Mouse (Mus musculus) G1E (cell line): ENCODE measurements around the gene 6030468B19Rik. TPM values are rescaled to one million over a fixed set of nuclear protein-coding genes. Genes with fewer than 3 reads are reported as not detected.
A peak's percentile ranks its signal among the peaks of the same experiment; 100 is the strongest.

ENCODE experiments used
- ATAC-seq: 2 replicates; pipeline ENCODE4 v1.8.0; 2016; ENCODE audit warnings: mild to moderate bottlenecking; ENCODE audit not compliant: insufficient number of reproducible peaks, poor library complexity, low FRiP score, severe bottlenecking; ENCODE audit errors: extremely low read depth
- DNase-seq: peaks from one replicate; pipeline ENCODE4 v3.0.0; 2012; ENCODE audit warnings: low spot score
- H3K27me3 ChIP-seq: 2 replicates; pipeline ENCODE4 v1.6.1; 2012; ENCODE audit warnings: mild to moderate bottlenecking, low read length, inconsistent platforms; ENCODE audit not compliant: insufficient read depth
- H3K36me3 ChIP-seq: replicated peaks from 2 replicates; pipeline ENCODE3; 2012; ENCODE audit warnings: mild to moderate bottlenecking, inconsistent platforms
- H3K4me1 ChIP-seq: 2 replicates; pipeline ENCODE4 v1.6.1; 2012; ENCODE audit warnings: low read depth, low read length, inconsistent platforms, mixed read lengths; ENCODE audit not compliant: insufficient read depth
- H3K4me3 ChIP-seq: 2 replicates; pipeline ENCODE4 v1.5.1; 2012; ENCODE audit warnings: low read depth, mild to moderate bottlenecking, inconsistent platforms, low read length, moderate library complexity, mixed read lengths
- H3K9me3 ChIP-seq: replicated peaks from 2 replicates; pipeline ENCODE4 v1.6.1; 2012; ENCODE audit warnings: inconsistent platforms
- CTCF ChIP-seq: IDR thresholded peaks from 2 replicates; pipeline ENCODE4 v1.5.1; 2012; ENCODE audit warnings: low read depth, low read length, inconsistent platforms, mixed read lengths
- GATA1 ChIP-seq: IDR thresholded peaks from 2 replicates; pipeline ENCODE4 v1.6.1; 2012; ENCODE audit warnings: borderline replicate concordance, low read length, inconsistent platforms, mixed read lengths
- GATA2 ChIP-seq: IDR thresholded peaks from 2 replicates; pipeline ENCODE4 v1.6.1; 2012; ENCODE audit warnings: low read depth, low read length, inconsistent platforms, borderline replicate concordance
- POLR2AphosphoS5 ChIP-seq: IDR thresholded peaks from 2 replicates; pipeline ENCODE4 v1.6.1; 2012; ENCODE audit warnings: low read depth, low read length, inconsistent platforms; ENCODE audit not compliant: insufficient replicate concordance
- TAL1 ChIP-seq: conservative IDR thresholded peaks from 2 replicates; pipeline ENCODE4 v1.6.1; 2012; ENCODE audit warnings: low read depth, low read length, inconsistent platforms, mixed read lengths
- polyA plus RNA-seq: library from polyadenylated mRNA; stranded (reverse); fragments of >175 nt; gene quantifications from 2 replicates; pipeline ENCODE4 v1.2.3, GENCODE M21; 2012
- total RNA-seq, 2 experiments: library from RNA; stranded (forward) in 1 of 2; stranded (reverse) in 1 of 2; fragments of 200-1000 nt in 1 of 2; fragments of >200 nt in 1 of 2; fragmentation: Nextera tagmentation in 1 of 2; gene quantifications; 2 replicates each; pipeline ENCODE4 v1.2.3; 2014 to 2017

The 6030468B19Rik gene
- total and polyA plus RNA-seq, 3 experiments: 3.3 to 20.9 (median 10.3) TPM

DNA sequence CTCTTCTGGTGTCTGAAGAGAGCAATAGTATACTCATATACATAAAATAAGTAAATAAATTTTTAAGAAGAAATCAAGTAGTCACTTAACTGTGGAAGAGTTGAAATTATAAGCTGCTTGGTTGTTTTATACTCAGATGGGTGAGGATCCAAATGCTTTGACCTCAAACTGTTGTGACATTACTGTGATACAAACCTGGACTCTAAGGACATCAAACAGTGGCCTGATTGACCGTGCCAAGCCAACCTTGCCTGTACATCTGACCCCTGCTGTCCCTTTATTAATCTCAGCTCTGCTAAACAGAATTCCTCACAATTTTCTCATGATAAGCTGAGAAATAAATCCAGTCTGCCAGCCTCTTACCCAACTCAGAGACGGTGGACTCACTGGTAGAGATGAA is 48.2 kb downstream of the 6030468B19Rik start:
- Histone ChIP-seq H3K36me3 (peaks cover 5% of the 10 kb centered on the region), H3K4me1 (peaks cover 23% of the 10 kb centered on the region), H3K4me3 (no peak overlapping the region), H3K27me3 (peaks cover 13% of the 10 kb centered on the region), H3K9me3 (no peaks in the 10 kb centered on the region)
- no peak for DNase-seq
- no peak for ATAC-seq
- TF ChIP-seq CTCF (no peak), POLR2AphosphoS5 (no peak), TAL1 (no peak), GATA1 (no peak), GATA2 (no peak)

DNA sequence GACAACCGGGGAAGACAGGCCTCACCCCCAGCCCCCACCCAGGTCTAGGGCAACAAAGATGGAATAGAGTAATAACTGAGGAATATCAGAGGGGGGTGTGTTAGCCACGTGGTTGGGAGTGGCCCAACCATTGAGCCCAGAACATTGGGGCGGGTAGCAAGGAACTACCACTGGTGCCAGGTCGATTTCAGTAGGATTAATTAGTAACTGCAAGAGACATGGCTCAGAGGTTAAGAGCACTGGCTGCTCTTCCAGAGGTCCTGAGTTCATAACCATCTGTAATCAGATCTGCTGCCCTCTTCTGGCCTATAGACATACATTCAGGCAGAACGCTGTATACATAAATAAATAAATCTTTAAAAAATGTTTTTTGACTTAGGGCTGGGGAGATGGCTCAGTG is 49.2 kb downstream of the 6030468B19Rik start:
- Histone ChIP-seq H3K4me1 (peaks cover 29% of the 10 kb centered on the region), H3K4me3 (no peak overlapping the region), H3K9me3 (no peaks in the 10 kb centered on the region), H3K36me3 (peaks cover 11% of the 10 kb centered on the region), H3K27me3 (peaks cover 8% of the 10 kb centered on the region; the same call in 1 of the 2 replicates)
- TF ChIP-seq POLR2AphosphoS5 (no peak), GATA2 (no peak), GATA1 (no peak), TAL1 (no peak)
- DNase-seq: no peak
- ATAC-seq: no peak

DNA sequence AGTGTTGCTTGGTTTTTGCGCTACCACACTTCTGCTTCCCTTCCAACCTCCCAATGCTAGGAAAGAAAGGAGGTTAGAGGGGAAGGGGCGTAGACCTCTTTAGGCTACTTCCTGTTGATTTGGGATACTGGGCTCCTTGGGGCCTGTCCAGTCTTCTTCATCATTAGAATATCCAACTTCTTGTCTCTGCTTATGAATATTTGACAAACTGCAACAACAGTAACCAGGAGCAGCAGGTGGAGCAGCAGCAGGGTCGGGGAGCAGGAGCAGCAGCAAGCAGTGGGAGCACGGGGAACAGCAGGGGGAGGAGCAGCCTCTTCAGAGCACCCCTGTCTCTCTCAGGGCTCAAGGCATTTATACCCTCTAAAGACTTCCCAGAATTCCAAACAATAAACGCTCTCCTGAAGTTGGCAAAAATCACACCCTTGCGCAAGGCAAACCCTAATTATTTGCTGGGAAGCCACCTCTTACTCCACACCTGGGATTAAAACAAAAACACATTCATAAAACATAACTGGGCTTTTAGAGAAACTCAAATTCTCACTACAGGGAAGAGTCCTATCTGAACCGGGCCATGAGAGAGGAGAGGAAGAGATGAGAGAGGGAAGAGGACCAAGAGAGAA is 50.2 kb downstream of the 6030468B19Rik start:
- no peaks in the 10 kb centered on the region for H3K9me3 ChIP-seq
- H3K4me1 ChIP-seq: peaks cover 33% of the 10 kb centered on the region
- peaks cover 22% of the 10 kb centered on the region for H3K36me3 ChIP-seq
- H3K4me3 ChIP-seq: peak overlapping the region; percentile 96; the same call in 1 of the 2 replicates
- TF ChIP-seq CTCF (no peak), GATA1 (no peak), POLR2AphosphoS5 (no peak), GATA2 (no peak), TAL1 (no peak)
- ATAC-seq (no peak), DNase-seq (no peak)
- H3K27me3 ChIP-seq: peaks cover 4% of the 10 kb centered on the region; the same call in 1 of the 2 replicates

DNA sequence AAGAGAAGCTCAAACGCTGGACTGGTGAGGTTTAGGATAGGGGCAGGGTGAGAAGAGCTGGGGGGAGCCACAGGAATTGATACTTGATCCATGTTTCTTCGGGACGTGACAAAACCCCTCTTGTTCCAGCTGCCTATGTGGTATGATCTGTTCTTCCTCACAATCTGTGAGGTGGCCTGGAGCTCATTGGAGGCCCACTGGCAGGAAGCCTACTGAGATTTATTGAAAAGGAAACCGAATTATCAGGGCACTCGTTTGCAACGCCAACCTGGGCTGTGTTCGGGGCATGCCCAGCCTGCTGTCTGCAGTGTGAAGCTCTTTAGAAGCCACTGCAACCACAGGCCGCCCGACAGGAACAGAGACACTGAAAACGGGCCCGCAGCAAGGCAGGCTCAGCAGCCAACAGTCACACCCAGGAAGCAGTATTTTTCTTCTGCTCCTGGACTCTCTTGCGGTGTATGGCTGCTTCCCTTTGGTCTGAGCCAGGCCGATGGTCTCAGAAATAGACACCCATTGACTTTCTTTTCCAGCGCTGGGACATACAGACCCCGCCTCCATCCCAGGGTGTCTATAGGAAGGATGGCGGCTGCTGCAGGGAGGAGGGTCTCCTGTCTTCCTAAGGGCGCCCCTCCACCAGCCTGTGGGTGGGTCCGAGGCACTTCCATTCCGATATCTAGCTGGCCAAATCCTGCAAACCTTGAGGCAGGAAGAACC is 51.0 kb downstream of the 6030468B19Rik start:
- H3K36me3 ChIP-seq: peaks cover 29% of the 10 kb centered on the region
- no peaks in the 10 kb centered on the region for H3K27me3 ChIP-seq
- H3K4me1 ChIP-seq: peaks cover 40% of the 10 kb centered on the region
- TF ChIP-seq POLR2AphosphoS5: no peak
- no peak for TF ChIP-seq GATA2
- no peak for TF ChIP-seq CTCF
- TF ChIP-seq GATA1: no peak
- no peak for TF ChIP-seq TAL1
- H3K9me3 ChIP-seq: no peaks in the 10 kb centered on the region
- H3K4me3 ChIP-seq: peak overlapping the region; percentile 96
- DNase-seq (peak; percentile 35), ATAC-seq (peak; percentile 4; the same call in 1 of the 2 replicates)

DNA sequence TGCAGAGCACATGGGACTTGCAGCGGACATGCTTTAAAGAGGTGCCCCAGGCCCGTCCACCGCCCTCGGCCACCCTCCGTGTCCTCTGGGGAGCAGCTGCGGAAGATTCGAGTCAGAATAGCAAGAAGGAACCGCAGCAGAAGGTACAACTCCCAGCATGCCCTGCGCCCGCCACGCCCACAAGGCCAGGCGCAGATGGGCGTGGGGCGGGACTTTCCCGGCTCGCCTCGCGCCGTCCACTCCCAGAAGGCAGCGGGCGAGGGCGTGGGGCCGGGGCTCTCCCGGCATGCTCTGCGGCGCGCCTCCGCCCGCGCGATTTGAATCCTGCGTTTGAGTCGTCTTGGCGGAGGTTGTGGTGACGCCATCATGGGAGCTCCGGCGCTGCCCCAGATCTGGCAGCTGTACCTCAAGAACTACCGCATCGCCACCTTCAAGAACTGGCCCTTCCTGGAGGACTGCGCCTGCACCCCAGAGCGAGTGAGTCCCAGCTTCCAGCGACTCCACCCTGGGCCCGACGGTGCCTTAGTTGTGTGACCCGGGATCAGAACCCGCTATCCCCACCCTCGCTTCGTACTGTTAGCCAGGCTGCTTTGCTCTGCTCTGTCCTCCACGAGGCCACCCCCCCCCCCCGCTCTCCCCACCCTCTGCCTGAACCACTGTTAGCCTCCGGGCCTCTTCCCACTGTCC is 51.7 kb downstream of the 6030468B19Rik start, which contains the start of gene Birc5:
Birc5 (plus strand) TSS at position 267 of the 687 bp plus-strand sequence.
- TF ChIP-seq TAL1: no peak
- no peak for TF ChIP-seq GATA2
- no peak for TF ChIP-seq CTCF
- no peak for TF ChIP-seq GATA1
- TF ChIP-seq POLR2AphosphoS5: no peak
- DNase-seq: peak; percentile 92
- Histone ChIP-seq H3K4me3 (peak within 1 kb of the TSS; percentile 96), H3K9me3 (no peaks in the 10 kb centered on the region), H3K36me3 (peaks cover 36% of the 10 kb centered on the region), H3K27me3 (no peaks in the 10 kb centered on the region), H3K4me1 (peaks cover 40% of the 10 kb centered on the region)
- ATAC-seq: peak; percentile 71

DNA sequence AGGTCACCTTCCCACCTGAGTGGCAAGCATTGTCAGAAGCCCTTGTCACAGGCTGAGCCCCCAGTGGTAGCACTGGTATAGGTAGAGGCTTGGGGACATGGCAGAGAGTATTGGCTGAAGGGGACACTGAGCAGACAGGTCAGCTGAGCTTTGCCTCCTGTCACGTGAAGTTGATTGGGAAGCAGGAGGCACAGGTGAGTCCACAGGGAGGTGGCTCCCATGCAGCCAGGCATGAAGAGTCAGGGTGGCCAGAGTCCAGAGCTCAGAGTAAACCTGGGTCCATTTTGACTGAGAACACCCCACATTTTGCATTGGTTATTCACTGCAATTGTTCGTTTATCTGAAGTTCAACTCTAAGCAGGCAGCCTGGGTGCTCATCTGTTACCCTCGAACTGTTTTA is 55.4 kb downstream of the 6030468B19Rik start:
- H3K36me3 ChIP-seq: peaks cover 70% of the 10 kb centered on the region
- no peak for DNase-seq

More for the DNA sequence above, 55.4 kb downstream of the 6030468B19Rik start:
- Histone ChIP-seq H3K27me3 (no peaks in the 10 kb centered on the region), H3K4me1 (peaks cover 43% of the 10 kb centered on the region), H3K4me3 (no peak overlapping the region), H3K9me3 (peaks cover 7% of the 10 kb centered on the region)
- TF ChIP-seq GATA2 (no peak), TAL1 (no peak), POLR2AphosphoS5 (no peak), CTCF (no peak), GATA1 (no peak)
- ATAC-seq: no peak
